Mouse (Mus musculus) forebrain, embryonic 15.5 days (tissue): Measurements from ENCODE around the gene Hoxd10. TPM values are rescaled to one million over a fixed set of nuclear protein-coding genes. Genes with fewer than 3 reads are reported as not detected.

Experiments used
- ATAC-seq: fragments of 200-750 bp; cut with Nextera tagmentation; replicated peaks from 2 replicates; pipeline ENCODE4 v1.8.0; 2017; ENCODE audit warnings: mild to moderate bottlenecking, moderate TSS enrichment, moderate library complexity
- H3K27ac ChIP-seq: fragments of 300-500 bp; sonication (generic); replicated peaks from 2 replicates; pipeline ENCODE4 v1.5.1; 2015; ENCODE audit warnings: mild to moderate bottlenecking, inconsistent platforms
- H3K27me3 ChIP-seq: fragments of 300-500 bp; sonication (generic); 2 replicates; pipeline ENCODE4 v1.6.1; 2015; ENCODE audit warnings: inconsistent platforms
- H3K36me3 ChIP-seq: fragments of 300-500 bp; sonication (generic); 2 replicates; pipeline ENCODE4 v1.6.1; 2015; ENCODE audit warnings: mild to moderate bottlenecking, inconsistent platforms
- H3K4me1 ChIP-seq: fragments of 300-500 bp; sonication (generic); 2 replicates; pipeline ENCODE4 v1.6.1; 2015; ENCODE audit warnings: inconsistent platforms
- H3K4me2 ChIP-seq: fragments of 300-500 bp; sonication (generic); replicated peaks from 2 replicates; pipeline ENCODE4 v1.6.1; 2015; ENCODE audit warnings: mild to moderate bottlenecking, inconsistent platforms
- H3K4me3 ChIP-seq: fragments of 300-500 bp; sonication (generic); 2 replicates; pipeline ENCODE4 v1.5.1; 2015; ENCODE audit warnings: mild to moderate bottlenecking, inconsistent platforms
- H3K9ac ChIP-seq: fragments of 300-500 bp; sonication (generic); replicated peaks from 2 replicates; pipeline ENCODE4 v1.6.1; 2015; ENCODE audit warnings: mild to moderate bottlenecking, inconsistent platforms
- H3K9me3 ChIP-seq: fragments of 300-500 bp; sonication (generic); 2 replicates; pipeline ENCODE4 v1.6.1; 2016; ENCODE audit warnings: inconsistent platforms
- WGBS: fragments of 180-500 bp; shearing (Covaris S2); methylation state at CpG from one replicate; pipeline ENCODE4 v1.1.7; 2015; ENCODE audit warnings: mixed read lengths; 5-methylcytosine and 5-hydroxymethylcytosine counted together
- polyA plus RNA-seq: library from polyadenylated mRNA; unstranded; fragments of >200 nt; fragmentation: Nextera tagmentation; extraction: Ambion mirVana; gene quantifications from 2 replicates; pipeline ENCODE4 v1.2.1, GENCODE M21; 2015

Hoxd10 gene
- polyA plus RNA-seq, 1 experiment from 2014 or later: not detected

GRCm38 (mm10) chr2:74677106-74677505, 14.6 kb upstream of the Hoxd10 start:
- no peak for ATAC-seq
- WGBS: 5% methylated on average over 2 of the region's 2 CpGs
- Histone ChIP-seq H3K4me2 (no peak overlapping the region), H3K36me3 (no peaks in the 10 kb centered on the region), H3K9me3 (no peaks in the 10 kb centered on the region), H3K9ac (no peak overlapping the region), H3K4me1 (peaks cover 13% of the 10 kb centered on the region), H3K4me3 (no peak overlapping the region), H3K27ac (no peak overlapping the region), H3K27me3 (peaks cover 99% of the 10 kb centered on the region)

GRCm38 (mm10) chr2:74678891-74679595, 12.7 kb upstream of the Hoxd10 start, which contains the start of gene Hoxd11:
Gene Hoxd11 (plus strand): TSS chr2:74679557.
- Histone ChIP-seq H3K9me3 (no peaks in the 10 kb centered on the region), H3K9ac (no peak within 1 kb of the TSS), H3K4me2 (no peak within 1 kb of the TSS), H3K4me1 (peaks cover 16% of the 10 kb centered on the region), H3K4me3 (no peak within 1 kb of the TSS), H3K27me3 (peaks cover 100% of the 10 kb centered on the region), H3K36me3 (no peaks in the 10 kb centered on the region), H3K27ac (no peak within 1 kb of the TSS)
- WGBS: 2% methylated on average over 15 of the region's 15 CpGs
- ATAC-seq: no peak

- Histone ChIP-seq H3K27me3 (peaks cover 100% of the 10 kb centered on the region), H3K36me3 (no peaks in the 10 kb centered on the region), H3K27ac (no peak overlapping the region), H3K4me1 (peaks cover 16% of the 10 kb centered on the region), H3K4me2 (no peak overlapping the region), H3K9me3 (no peaks in the 10 kb centered on the region), H3K4me3 (no peak overlapping the region), H3K9ac (no peak overlapping the region)
- under 1% methylated on average over 26 of the region's 26 CpGs for WGBS
- ATAC-seq: no peak
These were observed 12.1 kb upstream of the Hoxd10 start for GRCm38 (mm10) chr2:74679596-74679971.

DNA sequence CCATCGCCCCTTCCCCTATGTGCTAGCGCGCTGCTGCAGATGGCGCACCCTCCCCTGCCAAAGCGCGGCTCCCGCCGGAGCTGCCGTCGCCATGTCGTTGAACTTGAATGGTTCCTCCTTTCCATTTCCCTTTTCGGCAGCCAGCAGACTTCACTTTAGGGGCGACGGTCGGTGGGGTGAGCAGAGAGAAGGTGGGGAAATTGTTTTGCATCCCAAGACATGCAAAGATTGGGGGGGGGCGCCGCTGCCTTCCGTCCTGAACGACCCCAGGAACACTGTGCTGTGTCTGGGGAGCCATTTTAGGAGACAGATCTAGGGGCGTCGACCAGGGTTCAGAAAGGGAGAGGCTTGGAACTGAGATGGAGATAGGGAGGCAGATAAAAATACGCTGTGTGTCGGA, 11.7 kb upstream of the Hoxd10 start:
- no peak for ATAC-seq
- Histone ChIP-seq H3K9ac (no peak overlapping the region), H3K4me1 (peaks cover 16% of the 10 kb centered on the region), H3K36me3 (no peaks in the 10 kb centered on the region), H3K4me3 (no peak overlapping the region), H3K27me3 (peaks cover 100% of the 10 kb centered on the region), H3K9me3 (no peaks in the 10 kb centered on the region), H3K27ac (no peak overlapping the region), H3K4me2 (no peak overlapping the region)
- under 1% methylated on average over 23 of the region's 23 CpGs for WGBS

DNA sequence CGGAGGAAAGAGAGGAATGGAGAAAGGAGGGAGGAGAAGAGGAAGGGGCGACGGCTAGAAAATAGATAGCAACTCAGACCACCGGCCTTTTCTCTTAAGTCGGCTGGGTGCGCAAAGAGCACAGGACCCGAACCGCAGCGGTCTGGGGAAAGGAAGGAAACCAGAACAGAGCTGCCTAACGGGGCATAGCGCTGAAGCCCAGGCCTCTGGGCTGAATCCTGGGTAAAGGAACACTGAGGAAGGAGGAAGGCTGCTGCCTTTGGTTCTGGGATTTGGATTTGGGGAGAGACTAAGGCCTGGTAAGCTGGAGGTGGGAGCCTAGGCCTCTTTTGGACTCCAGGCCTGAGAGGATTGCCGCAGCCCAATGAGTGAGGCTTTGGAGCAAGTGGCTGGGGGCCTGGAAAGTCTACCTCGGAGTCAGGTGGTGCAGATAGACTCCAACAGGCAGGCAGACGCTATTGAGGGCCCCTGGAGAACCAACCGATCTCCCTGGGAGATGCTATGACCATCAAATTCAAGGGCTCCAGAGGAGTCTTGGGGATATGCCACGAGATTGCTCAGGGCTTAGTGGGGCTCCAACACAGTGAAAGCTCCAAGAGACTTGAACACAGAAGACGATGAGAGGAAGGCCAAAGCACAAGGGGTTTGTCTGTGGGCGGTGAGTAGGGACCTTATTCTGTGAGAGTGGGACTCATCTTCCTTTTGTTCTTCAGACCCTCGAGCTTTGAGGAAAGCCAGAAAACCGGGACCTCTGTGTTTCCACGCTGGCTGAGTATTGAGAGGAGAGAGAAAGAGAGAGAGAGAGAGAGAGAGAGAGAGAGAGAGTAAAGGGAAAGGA, 10.9 kb upstream of the Hoxd10 start:
- no peaks in the 10 kb centered on the region for H3K36me3 ChIP-seq
- H3K27ac ChIP-seq: no peak overlapping the region
- no peak for ATAC-seq
- WGBS: 2% methylated on average over 21 of the region's 21 CpGs
- no peak overlapping the region for H3K4me2 ChIP-seq
- no peak overlapping the region for H3K9ac ChIP-seq
- peaks cover 100% of the 10 kb centered on the region for H3K27me3 ChIP-seq
- peaks cover 16% of the 10 kb centered on the region for H3K4me1 ChIP-seq
- H3K4me3 ChIP-seq: no peak overlapping the region
- no peaks in the 10 kb centered on the region for H3K9me3 ChIP-seq

GRCm38 (mm10) chr2:74681594-74682531, 9.9 kb upstream of the Hoxd10 start:
- peaks cover 99% of the 10 kb centered on the region for H3K27me3 ChIP-seq
- ATAC-seq: no peak
- H3K4me3 ChIP-seq: peak overlapping the region; percentile 15; the same call in 1 of the 2 replicates
- 0 out of 2 replicates have a peak overlapping the region, but pooled peaks have one; percentile 0 for H3K4me2 ChIP-seq
- 1% methylated on average over 71 of the region's 78 CpGs for WGBS
- no peaks in the 10 kb centered on the region for H3K36me3 ChIP-seq
- no peak overlapping the region for H3K27ac ChIP-seq
- H3K9ac ChIP-seq: no peak overlapping the region
- H3K4me1 ChIP-seq: peaks cover 16% of the 10 kb centered on the region
- H3K9me3 ChIP-seq: no peaks in the 10 kb centered on the region

- Histone ChIP-seq H3K4me3 (peak overlapping the region; percentile 15; the same call in 1 of the 2 replicates), H3K27ac (no peak overlapping the region), H3K27me3 (peaks cover 99% of the 10 kb centered on the region), H3K36me3 (no peaks in the 10 kb centered on the region), H3K4me2 (no peak overlapping the region), H3K9me3 (no peaks in the 10 kb centered on the region), H3K4me1 (peaks cover 16% of the 10 kb centered on the region), H3K9ac (no peak overlapping the region)
- no peak; the same call in 1 of the 2 replicates for ATAC-seq
- under 1% methylated on average over 50 of the region's 51 CpGs for WGBS
These were observed 8.9 kb upstream of the Hoxd10 start for GRCm38 (mm10) chr2:74682796-74683195.

DNA sequence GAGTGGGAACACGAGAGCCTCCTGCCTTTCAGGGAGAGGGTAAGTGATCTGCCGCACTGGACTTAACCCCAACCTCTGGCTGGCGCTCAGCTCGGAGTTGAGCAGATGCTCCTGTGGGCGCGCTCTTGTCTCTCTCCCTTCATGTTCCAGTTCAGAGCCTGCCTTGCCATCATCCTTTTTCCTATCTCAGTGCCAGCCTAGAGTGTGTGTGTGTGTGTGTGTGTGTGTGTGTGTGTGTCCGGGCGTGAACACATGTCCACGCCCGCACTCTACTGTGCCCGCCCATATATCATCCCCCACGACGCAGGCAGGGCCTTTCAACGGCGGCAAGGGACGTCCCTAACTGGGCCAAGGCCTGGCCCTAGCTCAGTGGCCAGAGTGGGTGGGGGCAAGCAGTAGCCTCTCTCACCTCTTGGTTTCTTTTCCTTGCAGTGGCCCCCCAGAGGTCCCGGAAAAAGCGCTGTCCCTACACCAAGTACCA, 8.2 kb upstream of the Hoxd10 start:
- Histone ChIP-seq H3K36me3 (no peaks in the 10 kb centered on the region), H3K27me3 (peaks cover 99% of the 10 kb centered on the region), H3K27ac (no peak overlapping the region), H3K9me3 (no peaks in the 10 kb centered on the region), H3K9ac (no peak overlapping the region), H3K4me2 (no peak overlapping the region), H3K4me1 (peaks cover 16% of the 10 kb centered on the region), H3K4me3 (no peak overlapping the region)
- no peak for ATAC-seq
- WGBS: 2% methylated on average over 18 of the region's 18 CpGs

DNA sequence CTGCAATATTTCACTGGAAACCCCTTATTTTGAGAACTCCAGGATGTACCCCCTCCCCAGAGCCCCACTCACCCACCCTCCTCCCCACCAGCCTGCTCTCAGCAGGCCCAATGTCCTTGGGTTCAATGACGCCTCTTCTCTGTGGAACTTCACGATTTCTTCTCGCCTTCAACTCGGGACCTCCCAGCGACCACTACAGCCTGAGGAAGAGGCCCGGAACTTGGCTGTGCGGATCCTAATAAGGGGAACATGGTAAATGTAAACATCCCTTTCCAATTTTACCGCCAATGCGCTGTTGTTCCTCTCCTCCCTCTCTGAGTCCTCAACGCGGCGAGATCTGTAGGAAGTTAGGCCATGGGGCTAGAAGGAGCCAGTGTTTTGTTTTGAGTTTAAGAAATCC, 7.6 kb upstream of the Hoxd10 start:
- H3K27ac ChIP-seq: no peak overlapping the region
- no peak for ATAC-seq
- H3K4me1 ChIP-seq: peaks cover 16% of the 10 kb centered on the region
- no peaks in the 10 kb centered on the region for H3K9me3 ChIP-seq
- no peak overlapping the region for H3K4me2 ChIP-seq
- no peak overlapping the region for H3K9ac ChIP-seq
- H3K27me3 ChIP-seq: peaks cover 99% of the 10 kb centered on the region
- no peaks in the 10 kb centered on the region for H3K36me3 ChIP-seq
- 1% methylated on average over 12 of the region's 12 CpGs for WGBS
- no peak overlapping the region for H3K4me3 ChIP-seq

GRCm38 (mm10) chr2:74685059-74685603, 6.6 kb upstream of the Hoxd10 start:
- ATAC-seq: no peak
- Histone ChIP-seq H3K4me2 (no peak overlapping the region), H3K9ac (no peak overlapping the region), H3K9me3 (no peaks in the 10 kb centered on the region), H3K4me3 (no peak overlapping the region), H3K4me1 (peaks cover 13% of the 10 kb centered on the region), H3K27me3 (peaks cover 99% of the 10 kb centered on the region), H3K27ac (no peak overlapping the region), H3K36me3 (no peaks in the 10 kb centered on the region)
- WGBS: 14% methylated on average over 4 of the region's 4 CpGs

DNA sequence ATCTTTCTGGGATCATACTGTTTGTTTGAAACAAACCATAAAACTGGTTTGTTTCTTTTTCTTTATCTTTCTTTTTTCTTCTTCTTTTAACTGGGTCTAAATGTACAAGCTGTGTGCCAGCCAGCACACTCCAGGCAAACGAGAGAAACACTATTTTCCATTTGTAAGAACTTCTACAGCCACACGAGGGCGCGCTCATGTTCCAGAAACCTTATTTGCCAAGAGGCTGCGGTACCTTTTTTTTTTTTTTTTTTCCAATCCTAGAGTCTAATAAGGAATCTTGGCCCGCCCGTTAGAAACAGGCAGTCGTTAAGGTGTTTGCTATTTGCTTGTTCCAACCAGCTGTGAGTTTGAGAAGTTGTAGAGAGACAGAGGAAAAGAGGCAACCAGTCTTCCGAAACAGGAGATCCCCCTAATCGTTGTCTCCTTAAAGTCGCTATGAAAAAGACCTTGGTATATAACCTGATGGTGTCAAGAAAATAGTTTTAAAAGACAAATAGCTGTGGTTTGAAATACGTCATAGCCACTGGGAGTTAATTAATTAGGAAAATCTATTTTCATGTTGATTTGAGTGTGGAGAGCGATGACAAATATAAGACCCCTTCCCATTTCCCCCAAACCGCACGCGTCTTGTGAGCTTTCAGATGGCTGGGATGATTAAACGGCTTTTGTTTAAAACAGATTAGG, 5.3 kb upstream of the Hoxd10 start:
- 4% methylated on average over 17 of the region's 17 CpGs for WGBS
- Histone ChIP-seq H3K27me3 (peaks cover 97% of the 10 kb centered on the region), H3K9me3 (no peaks in the 10 kb centered on the region), H3K4me3 (no peak overlapping the region), H3K27ac (no peak overlapping the region), H3K4me2 (no peak overlapping the region), H3K9ac (no peak overlapping the region), H3K4me1 (peaks cover 13% of the 10 kb centered on the region), H3K36me3 (no peaks in the 10 kb centered on the region)
- ATAC-seq: no peak
